ENCODE assay signal across 22 mouse cellular contexts in genomic region chr8:103244169-103244568, GRCm38 (mm10).
DNase-seq lines count a peak whose midpoint lies in the region; TF ChIP-seq lines count a peak whose summit lies in the region.
"Had no signal": no experiment of that assay in that cellular context is flagged by ENCODE, and none has a peak within 500 bp of the region (broad histone marks: within the 10 kb centered on the region; RNA-seq: fewer than 3 reads in every experiment).

No protein-coding gene starts in this region.

- TF ChIP-seq CTCF in gastrocnemius, adult 2 months (IDR thresholded peaks at IDR 0.05) = no peak

- H3K4me3 ChIP-seq in gastrocnemius, adult 2 months = no peak overlapping the region
- H3K4me3 ChIP-seq: embryonic facial prominence, embryonic 15.5 days; heart, embryonic 15.5 days; liver, embryonic 15.5 days; midbrain, embryonic 13.5 days; neural tube, embryonic 12.5 days had no signal

- intact Hi-C loops in gastrocnemius, adult 2 months (cut with DNase I) = no loop called here

- H3K27ac ChIP-seq in gastrocnemius, adult 2 months = no peak overlapping the region
- H3K27ac ChIP-seq: embryonic facial prominence, embryonic 15.5 days; heart, embryonic 15.5 days; hindbrain, embryonic 14.5 days; kidney, postnatal 0 days; liver, embryonic 15.5 days; midbrain, embryonic 13.5 days; neural tube, embryonic 12.5 days had no signal

- DNase-seq in adrenal gland, postnatal 10 days = peak; percentile 20
- no peak for DNase-seq in adrenal gland, postnatal 25 days
- peak; percentile 25 for DNase-seq in gastrocnemius, adult 2 months
- no peak for DNase-seq in gastrocnemius, adult 8-10 months (ENCODE audit: low spot score in 2 of 2)
- DNase-seq in lung, postnatal 10 days = peak; percentile 11
- no peak for DNase-seq in lung, adult 18-20 months
- no peak for DNase-seq in urinary bladder, postnatal 4 days (ENCODE audit: low spot score in 2 of 2)
- DNase-seq: cerebellum, adult 8-10 months; heart, postnatal 36 days; kidney, adult 2 months; layer of hippocampus, adult 9-11 months; liver; retina, postnatal 1 day; right cerebral cortex, postnatal 25 days; thymus, postnatal 25 days had no signal

Comparison
In these comparisons a context has a peak if more than half of its experiments do, and no peak if none do; other contexts are left out.
1. DNase-seq: peak in adrenal gland, postnatal 10 days (single experiment), gastrocnemius, adult 2 months (single experiment) and lung, postnatal 10 days (single experiment); none in adrenal gland, postnatal 25 days (single experiment), gastrocnemius, adult 8-10 months (0 of 2), lung, adult 18-20 months (0 of 2) and urinary bladder, postnatal 4 days (0 of 2).